Mouse (Mus musculus): ENCODE measurements at regions not wholly inside any gene's neighbourhood (a gene's known extent, or its start where the extent isn't known, plus 50 kb on each side); places are given as distances from the start of the nearest gene placed in this dataset.
"Not testable (repeated sequence)": the region's sequence is repeated elsewhere in the genome, so short reads cannot be mapped to it uniquely, and the experiment has no call there.

DNA sequence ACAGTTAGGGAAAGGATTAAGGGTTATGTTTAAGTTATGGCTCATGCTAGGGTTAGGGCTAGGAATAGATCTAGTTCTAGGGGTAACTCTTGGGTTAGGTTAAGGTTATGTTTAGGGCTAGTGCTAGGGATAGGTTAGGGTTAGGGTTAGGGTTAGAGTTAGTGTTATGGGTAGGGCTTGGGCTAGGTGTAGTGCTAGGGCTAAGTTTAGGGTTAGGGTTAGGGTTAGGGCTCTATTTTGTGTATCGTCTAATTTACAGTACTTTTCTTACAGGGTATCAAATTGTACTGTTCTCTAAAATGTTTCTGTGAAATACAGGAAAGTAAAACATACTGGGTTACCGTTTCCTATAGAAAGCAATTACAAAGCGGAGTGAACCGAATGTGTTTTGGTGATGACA, 64.8 kb downstream of the Ptchd3 start:
- DNase-seq (ENCODE audit: low spot score) = no peak

DNA sequence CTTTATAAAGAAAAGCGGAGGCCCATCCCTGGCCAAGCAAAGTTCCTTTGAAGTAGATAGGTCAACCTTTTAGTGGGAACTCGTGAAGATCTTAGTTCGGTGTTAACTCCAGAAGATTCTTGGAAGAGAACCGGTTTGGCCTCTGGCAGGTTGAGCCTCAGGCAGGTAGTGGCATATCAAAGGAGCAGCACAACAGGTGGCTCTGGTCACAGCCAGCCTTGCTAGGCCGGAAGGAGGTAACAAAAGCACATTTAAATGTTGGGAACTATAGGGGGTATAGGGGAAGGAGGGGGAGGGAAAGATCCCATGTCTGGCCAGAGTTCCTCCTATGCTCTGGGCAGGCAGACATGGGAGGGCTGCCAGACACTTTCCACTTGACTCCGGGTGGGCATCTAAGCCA, 74.3 kb downstream of the Ptchd3 start:
- not testable (repeated sequence) for DNase-seq (ENCODE audit: low spot score)

DNA sequence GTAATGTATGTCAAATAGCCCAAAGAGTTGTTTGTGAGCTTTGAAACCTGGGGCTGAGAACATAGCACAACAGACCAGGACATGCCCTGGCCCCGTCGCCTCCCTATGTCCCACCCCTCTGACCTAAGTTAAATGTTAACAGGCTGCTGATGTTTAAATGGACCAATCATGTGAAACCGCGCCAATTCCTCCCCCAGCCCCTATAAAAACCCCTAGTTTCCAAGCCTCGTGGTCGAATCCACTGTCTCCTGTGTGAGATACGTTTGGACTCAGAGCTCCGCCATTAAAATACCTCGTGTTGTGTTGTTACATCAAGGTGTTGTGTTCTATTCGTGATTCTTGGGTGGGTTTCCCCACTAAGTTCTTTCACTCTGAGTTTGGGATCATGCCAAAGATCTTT, 94.6 kb downstream of the Ptchd3 start:
- DNase-seq (ENCODE audit: low spot score) = not testable (repeated sequence)

GRCm38 (mm10) chr11:121925043-121925442, 95.0 kb downstream of the Ptchd3 start:
- not testable (repeated sequence) for DNase-seq (ENCODE audit: low spot score)

GRCm38 (mm10) chr11:121951726-121952125, 121.7 kb downstream of the Ptchd3 start:
- peak; percentile 44 for DNase-seq (ENCODE audit: low spot score)

GRCm38 (mm10) chr11:121956367-121957235, 126.6 kb downstream of the Ptchd3 start:
- not testable (repeated sequence) for DNase-seq (ENCODE audit: low spot score)

GRCm38 (mm10) chr11:121958735-121959134, 128.7 kb downstream of the Ptchd3 start:
- not testable (repeated sequence) for DNase-seq (ENCODE audit: low spot score)

- DNase-seq (ENCODE audit: low spot score) = not testable (repeated sequence)
Observed at GRCm38 (mm10) chr11:121964111-121964510, 134.1 kb downstream of the Ptchd3 start.

DNA sequence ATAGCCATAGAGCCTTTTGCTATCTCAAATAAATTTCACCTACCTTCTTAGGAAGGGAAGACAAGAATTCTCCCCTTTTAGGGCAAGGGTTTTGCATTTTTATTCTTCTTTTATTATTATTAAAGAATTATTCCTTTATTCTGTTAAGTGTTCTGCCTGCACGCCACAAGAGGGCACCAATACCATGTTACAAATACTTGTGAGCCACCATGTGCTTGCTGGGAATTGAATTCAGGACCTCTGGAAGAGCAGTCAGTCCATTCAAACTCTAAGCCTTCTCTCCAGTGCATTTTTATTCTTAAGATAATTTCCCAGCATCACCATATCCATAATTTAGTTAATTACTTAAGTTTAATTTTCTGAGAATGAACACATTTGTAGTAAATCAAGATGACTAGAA, 135.9 kb downstream of the Ptchd3 start:
- not testable (repeated sequence) for DNase-seq (ENCODE audit: low spot score)
